Mouse (Mus musculus): ENCODE measurements at regions not wholly inside any gene's neighbourhood (a gene's known extent, or its start where the extent isn't known, plus 50 kb on each side); places are given as distances from the start of the nearest gene placed in this dataset.
A peak's percentile ranks its signal among the peaks of the same experiment; 100 is the strongest.

DNA sequence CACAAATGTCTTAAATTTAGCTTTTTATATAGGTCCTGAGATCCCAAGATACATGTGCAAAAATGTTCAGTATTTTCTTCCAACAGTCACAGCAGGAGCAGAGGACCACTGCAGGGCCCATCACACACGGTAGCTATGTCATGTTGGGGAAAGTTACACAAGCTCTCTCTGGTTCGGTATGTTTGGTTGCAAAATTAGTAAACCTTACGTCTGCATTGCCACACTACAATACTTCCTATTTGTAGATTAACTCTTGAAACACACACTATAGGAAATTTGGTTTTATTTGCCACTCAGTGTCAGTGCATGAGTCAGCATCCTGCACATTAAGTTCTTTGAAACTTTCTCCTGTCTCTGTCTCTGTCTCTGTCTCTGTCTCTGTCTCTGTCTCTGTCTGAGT lies 82.0 kb downstream of the Cth start:
- DNase-seq (ENCODE audit: low spot score in 2 of 2) = no peak

GRCm38 (mm10) chr3:157841164-157841719 lies 83.6 kb downstream of the Cth start:
- no peak for DNase-seq (ENCODE audit: low spot score in 2 of 2)

DNA sequence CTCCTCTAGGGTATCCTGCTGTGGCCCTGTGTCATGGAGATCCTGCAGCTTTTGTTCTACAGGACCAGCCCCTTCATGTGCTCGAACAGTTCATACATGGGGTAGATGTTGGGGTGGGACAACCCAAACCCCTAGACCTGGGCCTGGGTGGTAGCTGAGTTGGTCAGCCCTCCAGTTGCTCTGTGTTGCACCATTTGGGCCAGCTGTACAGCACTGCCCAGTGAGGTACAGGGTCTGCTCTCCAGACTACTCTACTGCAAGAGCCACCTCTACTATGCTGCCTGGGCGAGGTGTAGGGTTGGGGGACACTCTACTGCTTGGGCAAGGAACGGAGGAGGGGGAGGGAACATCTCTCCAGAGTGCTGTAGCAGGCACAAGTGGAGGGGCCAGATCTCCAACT lies 120.6 kb downstream of the Cth start:
- no peak for DNase-seq (ENCODE audit: low spot score in 2 of 2)

GRCm38 (mm10) chr3:157803356-157803755 lies 121.5 kb downstream of the Cth start:
- DNase-seq (ENCODE audit: low spot score in 2 of 2) = no peak

DNA sequence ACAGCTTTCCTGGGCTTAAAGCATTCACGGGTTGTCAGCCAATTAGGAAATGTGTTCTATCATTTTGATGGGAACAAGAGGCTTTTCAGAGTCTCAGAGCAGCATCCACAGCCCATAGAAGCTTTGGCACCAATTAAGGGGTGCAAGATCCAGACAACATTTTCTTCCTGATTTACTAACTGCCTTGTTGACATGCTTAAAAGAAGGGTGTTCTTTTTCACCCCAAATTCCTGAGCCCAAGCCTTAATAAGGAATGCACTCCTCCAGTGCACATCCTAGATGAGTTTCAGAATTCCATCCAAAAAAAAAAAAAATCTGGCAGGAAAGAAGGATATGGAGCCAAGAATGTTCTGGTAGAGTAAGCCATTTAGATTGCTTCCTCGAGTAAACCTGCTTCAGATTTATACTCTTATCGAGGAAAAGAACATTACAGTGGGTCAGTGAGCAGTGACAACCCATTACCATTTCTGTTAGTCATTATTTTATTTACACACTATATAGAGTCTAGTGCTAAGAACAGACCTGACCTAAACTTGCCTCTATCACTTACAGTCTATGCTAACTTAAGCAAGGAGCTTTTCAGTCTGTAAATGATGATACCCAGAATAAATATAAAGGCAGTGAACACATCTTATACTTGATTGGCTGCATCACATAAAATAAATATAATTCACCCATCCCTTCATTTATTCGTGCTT lies 137.2 kb downstream of the Cth start:
- no peak for DNase-seq (ENCODE audit: low spot score in 2 of 2)

- DNase-seq (ENCODE audit: low spot score in 2 of 2) = no peak
Observed at GRCm38 (mm10) chr3:157781071-157781470, 143.8 kb downstream of the Cth start.

DNA sequence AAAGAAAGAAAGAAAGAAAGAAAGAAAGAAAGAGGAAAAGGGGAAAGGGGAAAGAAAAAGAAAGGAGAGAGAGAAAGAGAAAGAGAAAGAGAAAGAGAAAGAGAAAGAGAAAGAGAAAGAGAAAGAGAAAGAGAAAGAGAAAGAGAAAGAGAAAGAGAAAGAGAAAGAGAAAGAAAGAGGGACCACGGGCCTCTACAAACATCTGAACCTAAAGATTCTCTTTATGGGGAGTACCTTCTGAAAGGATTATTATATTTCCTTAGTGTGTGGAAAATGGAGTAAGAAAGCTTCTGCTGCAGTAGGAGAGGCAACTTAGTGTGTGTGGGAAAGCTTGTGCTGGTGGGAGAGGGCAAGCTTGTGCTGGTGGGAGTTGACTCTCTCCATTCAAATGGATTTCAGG lies 147.1 kb downstream of the Cth start:
- no peak for DNase-seq (ENCODE audit: low spot score in 2 of 2)

DNA sequence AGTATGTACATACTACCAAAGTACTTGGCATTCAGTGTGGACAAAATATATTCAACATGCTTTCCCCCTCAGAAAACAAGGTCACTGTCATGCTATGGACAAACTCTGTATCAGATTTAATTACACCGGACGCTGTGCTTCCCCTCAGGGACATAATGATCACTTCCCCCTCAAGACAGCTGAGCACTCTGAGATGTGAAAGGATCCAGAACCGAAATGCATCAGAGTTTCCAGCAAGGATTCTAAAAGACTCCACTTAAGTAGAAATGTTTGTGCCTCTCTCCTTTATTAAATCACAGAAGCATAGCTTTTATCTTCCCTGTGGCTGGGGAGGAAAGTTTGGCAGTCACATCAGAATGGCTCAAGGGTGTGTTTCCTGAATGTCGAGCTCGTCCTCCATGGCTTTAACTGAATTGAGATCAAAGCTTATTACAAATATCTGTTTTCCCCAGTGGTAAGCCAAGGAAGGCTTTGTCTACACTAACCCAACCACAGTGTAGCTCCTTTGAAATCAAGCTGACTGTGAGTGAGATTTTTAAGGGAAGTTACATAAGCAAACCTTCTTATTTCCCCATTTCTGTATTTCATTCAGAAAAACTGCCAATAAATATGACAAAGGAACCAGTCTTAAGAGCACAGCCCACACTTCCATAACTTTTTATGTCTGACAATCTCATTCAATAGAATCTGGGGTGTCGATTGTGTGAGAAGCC lies 161.2 kb downstream of the Cth start:
- no peak for DNase-seq (ENCODE audit: low spot score in 2 of 2)

DNA sequence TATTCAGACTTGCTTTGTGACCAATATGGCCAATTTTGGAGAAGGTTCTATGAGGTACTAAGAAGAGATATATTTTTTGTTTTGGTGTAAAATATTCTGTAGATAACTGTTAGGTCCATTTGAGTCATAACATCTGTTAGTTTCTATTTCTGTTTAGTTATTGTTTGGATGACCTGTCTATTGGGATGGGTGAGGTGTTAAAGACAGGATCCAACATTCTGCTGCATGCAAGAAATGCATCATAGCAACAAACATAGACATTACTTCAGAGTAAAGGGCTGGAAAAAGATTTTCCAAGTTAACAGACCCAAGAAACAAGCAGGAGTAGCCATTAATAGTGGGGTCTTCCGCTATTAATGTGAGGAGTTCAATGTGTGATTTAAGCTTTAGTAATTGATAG lies 165.0 kb downstream of the Cth start:
- no peak for DNase-seq (ENCODE audit: low spot score in 2 of 2)

DNA sequence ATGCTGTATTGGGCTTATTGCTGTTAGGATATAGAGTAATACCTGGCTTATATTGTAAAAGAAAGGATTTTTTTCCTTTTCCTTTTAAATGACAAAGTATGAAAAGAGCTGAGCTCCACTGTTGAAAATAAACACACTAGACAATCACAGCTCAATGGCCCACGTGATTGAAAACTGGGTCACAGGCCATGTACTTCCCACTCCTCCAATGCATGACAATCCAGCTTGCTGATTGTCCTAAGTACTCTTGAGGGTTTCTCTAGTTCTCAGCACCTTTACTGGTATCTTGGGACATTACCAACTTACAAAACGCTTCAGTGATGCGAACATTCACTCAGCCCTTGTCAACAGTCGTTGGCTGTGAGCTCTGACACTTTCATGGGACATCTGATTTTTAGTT lies 170.1 kb downstream of the Cth start:
- no peak for DNase-seq (ENCODE audit: low spot score in 2 of 2)

- DNase-seq (ENCODE audit: low spot score in 2 of 2) = no peak
Observed at GRCm38 (mm10) chr3:157750266-157750665, 174.6 kb downstream of the Cth start.

DNA sequence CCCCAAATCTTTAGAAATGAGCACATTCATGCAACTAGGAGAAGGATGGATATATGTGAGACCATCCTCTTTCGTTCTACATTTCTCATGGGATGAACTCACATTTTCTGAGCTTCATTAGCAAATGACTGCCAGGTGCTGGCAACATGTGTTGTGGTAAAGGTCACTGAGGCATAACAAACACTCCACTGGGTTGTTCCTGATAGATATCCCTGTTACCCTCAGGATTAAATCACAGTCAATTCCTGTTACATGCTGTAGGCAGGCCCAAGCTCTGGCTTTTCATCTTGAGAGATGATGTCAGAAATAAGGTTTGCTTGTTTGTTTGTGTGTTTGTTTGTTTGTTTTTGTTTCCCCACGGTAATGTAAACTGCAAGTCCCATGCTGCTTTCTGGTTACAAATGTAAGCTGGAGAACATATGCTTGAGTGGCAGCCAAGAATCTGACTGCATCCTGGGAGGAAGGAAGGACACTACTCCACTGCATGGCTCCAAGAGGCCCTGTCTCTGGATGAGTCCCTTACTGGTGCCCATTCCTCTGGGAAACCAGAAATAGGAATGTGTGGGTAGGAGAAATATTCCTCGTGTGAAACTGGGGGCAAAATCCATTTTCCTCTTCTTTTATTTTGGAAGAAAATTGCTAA lies 176.4 kb downstream of the Cth start:
- no peak for DNase-seq (ENCODE audit: low spot score in 2 of 2)

GRCm38 (mm10) chr3:157743000-157743399 lies 176.3 kb downstream of the Ptger3 start:
- no peak for DNase-seq (ENCODE audit: low spot score in 2 of 2)

DNA sequence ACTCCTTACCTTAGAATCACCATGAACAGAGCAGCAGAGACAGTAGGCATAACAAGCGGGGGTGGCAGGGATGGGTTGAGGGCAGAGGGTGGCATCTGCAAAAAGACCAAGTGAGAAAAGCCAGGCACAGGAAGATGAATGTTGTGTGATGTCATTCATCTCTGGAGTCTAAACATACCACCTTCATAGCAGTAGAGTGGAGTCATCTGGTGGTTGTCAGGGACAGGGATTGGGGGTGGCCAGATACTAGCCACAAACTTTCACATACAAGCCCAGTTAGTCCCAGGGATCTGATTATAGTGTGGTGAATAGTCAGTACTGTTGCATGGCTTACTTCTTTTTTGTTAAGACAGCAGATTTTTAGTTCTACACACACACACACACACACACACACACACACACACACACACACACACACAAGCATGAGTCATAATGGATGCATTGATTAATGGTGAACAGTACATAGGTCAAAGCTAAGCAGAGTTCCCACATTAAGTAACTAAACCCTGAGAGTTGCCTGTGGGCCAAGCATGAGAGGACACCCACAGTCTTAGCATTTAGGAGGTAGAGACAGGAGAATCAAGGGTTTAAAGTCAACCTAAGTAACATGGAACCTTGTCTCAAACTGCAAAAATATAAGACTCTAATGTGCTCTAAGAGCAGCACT lies 173.1 kb downstream of the Ptger3 start:
- no peak for DNase-seq (ENCODE audit: low spot score in 2 of 2)

DNA sequence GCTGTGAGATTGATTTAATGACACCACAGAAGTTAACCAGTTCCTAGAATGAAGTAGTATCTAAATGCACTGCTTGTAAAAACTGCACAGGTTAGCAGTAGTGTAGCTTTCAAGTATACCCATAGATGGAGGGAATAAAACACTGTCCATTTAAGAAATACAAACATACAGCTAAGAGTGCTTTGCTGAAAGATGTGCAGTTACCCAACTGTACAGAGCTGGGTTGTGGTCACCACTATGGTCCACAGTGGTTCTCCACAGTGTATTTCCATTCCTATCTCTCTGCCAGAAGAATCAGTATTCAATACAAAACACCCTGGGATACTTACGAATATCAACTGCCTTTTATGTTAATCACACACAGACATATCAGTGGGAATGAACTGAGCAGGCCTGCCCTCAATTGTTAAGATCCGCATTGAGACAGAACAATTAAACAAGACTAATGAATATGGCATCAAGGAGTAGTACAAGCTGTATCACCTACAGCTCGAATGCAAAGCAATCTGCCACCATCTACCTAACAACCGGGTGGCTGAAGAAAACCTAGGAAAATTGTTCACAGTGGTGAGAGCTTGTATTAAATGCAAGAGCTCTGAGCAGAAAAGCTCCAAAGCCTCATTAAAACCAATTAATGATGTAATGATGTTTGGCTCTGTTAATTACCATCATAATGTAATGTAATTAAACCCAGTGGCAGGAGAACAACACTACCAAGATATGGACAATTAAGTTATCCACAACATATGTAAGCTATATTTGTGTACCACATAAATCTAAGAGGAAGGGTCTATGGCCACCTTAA lies 165.6 kb downstream of the Ptger3 start:
- DNase-seq (ENCODE audit: low spot score in 2 of 2) = no peak

- no peak for DNase-seq (ENCODE audit: low spot score in 2 of 2)
Observed at GRCm38 (mm10) chr3:157729711-157730367, 163.1 kb downstream of the Ptger3 start.

- no peak for DNase-seq (ENCODE audit: low spot score in 2 of 2)
Observed at GRCm38 (mm10) chr3:157724542-157724941, 157.8 kb downstream of the Ptger3 start.

DNA sequence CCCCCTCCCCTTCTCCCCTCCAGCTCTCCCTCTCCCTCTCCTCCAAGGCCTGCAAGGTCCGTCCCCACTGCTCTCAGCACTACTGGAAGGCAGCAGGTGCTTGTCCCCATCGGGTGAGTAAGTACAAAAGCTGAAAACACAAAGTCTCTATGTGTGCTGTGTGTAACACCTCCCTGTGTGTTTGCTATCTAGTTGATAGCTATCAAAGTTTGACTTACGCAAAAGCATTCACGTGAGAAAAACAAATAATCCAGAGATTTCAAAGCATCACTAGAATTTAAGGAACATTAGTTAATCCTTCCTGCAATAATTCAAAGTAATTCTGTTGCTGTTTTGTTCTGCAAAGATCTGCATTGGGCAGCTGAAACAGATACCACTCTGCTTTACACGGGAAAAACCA lies 156.5 kb downstream of the Ptger3 start:
- DNase-seq (ENCODE audit: low spot score in 2 of 2) = no peak

GRCm38 (mm10) chr3:157717313-157717921 lies 150.7 kb downstream of the Ptger3 start:
- peak; percentile 1 to 23 for DNase-seq (ENCODE audit: low spot score in 2 of 2)

DNA sequence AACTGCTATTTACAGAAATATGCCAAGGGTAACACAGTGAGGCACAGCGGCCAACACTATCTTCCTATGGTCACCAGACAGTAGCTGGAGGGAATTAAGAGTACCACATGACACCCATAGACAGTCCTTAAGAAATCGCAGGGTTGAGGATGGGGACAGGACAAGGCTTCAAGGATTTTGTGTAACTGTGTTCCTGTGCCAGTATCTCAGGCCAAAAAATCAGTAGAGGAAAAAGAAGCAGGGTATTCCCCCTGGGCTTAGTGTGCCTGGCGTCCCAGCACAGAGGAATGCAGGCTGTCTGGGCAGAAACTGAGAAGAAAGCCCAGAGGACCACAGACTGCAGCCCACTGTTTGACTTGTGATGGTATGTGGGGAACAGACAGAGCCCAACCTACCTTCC lies 147.3 kb downstream of the Ptger3 start:
- DNase-seq (ENCODE audit: low spot score in 2 of 2) = no peak
